Comparison of ENCODE assay signal across 8 mouse cellular contexts in genomic region chr5:139791227-139792158, GRCm38 (mm10). TPM values are rescaled to one million over a fixed set of nuclear protein-coding genes. Genes with fewer than 3 reads are reported as not detected.
A peak's percentile ranks its signal among the peaks of the same experiment; 100 is the strongest.
DNase-seq lines count a peak whose midpoint lies in the region; ATAC-seq lines count a peak whose summit lies in the region.

Gene Mafk (plus strand): TSS chr5:139791513.

- peak within 1 kb of the TSS; percentile 100 for H3K4me2 ChIP-seq in hindbrain, embryonic 12.5 days (replicated peaks)

- H3K4me3 ChIP-seq in hindbrain, embryonic 12.5 days: peak within 1 kb of the TSS; percentile 87

- H3K27me3 ChIP-seq in hindbrain, embryonic 12.5 days: peaks cover 34% of the 10 kb centered on the region

- peak; percentile 81 for ATAC-seq in hindbrain, embryonic 12.5 days (ENCODE audit: low FRiP score)

- DNase-seq in Muller cell, postnatal 12 days (ENCODE audit: inconsistent ontology term): peak; percentile 98
- peak; percentile 84 for DNase-seq in cerebellum, adult 9-11 months
- DNase-seq in frontal cortex, postnatal 10 days (ENCODE audit: low spot score in 2 of 2): peak; percentile 92 to 93
- peak; percentile 92 to 95 for DNase-seq in layer of hippocampus, postnatal 14 days (ENCODE audit: low spot score in 2 of 2)
- peak; percentile 99 for DNase-seq in lung, postnatal 14 days
- peak; percentile 72 for DNase-seq in retina, adult 2 months (ENCODE audit: low read depth, low spot score)
- DNase-seq in thymus, postnatal 36 days: peak; percentile 98 to 99

- H3K36me3 ChIP-seq in hindbrain, embryonic 12.5 days: no peaks in the 10 kb centered on the region

- peak within 1 kb of the TSS; percentile 82 for H3K9ac ChIP-seq in hindbrain, embryonic 12.5 days

- H3K27ac ChIP-seq in hindbrain, embryonic 12.5 days: no peak within 1 kb of the TSS

- WGBS in hindbrain, embryonic 12.5 days: 1% methylated on average over 90 of the region's 92 CpGs

- H3K4me1 ChIP-seq in hindbrain, embryonic 12.5 days: peaks cover 31% of the 10 kb centered on the region

- H3K9me3 ChIP-seq in hindbrain, embryonic 12.5 days (replicated peaks): no peaks in the 10 kb centered on the region

RNA-seq across cellular contexts. Expression of gene Mafk, which starts in this region (rescaled TPM):
- 11.4 and 12.0 TPM in 2 replicates for polyA plus RNA-seq in hindbrain, embryonic 12.5 days (2016; fragmentation: Nextera tagmentation; extraction: Ambion mirVana)
- total RNA-seq in layer of hippocampus, postnatal 14 days (2021): 10 to 100 TPM in 1 of 2 experiments, 1 to 10 TPM in 1; 9.4 to 10.4 TPM
